Mouse (Mus musculus): Measurements from ENCODE around the gene Noct.

The Noct gene

GRCm38 (mm10) chr3:51230886-51231285 lies 6.6 kb downstream of the Noct start:
- DNase-seq (ENCODE audit: low spot score in 2 of 2), result no peak

- no peak for DNase-seq (ENCODE audit: low spot score in 2 of 2)
Measured at GRCm38 (mm10) chr3:51231499-51231898, 7.3 kb downstream of the Noct start.

DNA sequence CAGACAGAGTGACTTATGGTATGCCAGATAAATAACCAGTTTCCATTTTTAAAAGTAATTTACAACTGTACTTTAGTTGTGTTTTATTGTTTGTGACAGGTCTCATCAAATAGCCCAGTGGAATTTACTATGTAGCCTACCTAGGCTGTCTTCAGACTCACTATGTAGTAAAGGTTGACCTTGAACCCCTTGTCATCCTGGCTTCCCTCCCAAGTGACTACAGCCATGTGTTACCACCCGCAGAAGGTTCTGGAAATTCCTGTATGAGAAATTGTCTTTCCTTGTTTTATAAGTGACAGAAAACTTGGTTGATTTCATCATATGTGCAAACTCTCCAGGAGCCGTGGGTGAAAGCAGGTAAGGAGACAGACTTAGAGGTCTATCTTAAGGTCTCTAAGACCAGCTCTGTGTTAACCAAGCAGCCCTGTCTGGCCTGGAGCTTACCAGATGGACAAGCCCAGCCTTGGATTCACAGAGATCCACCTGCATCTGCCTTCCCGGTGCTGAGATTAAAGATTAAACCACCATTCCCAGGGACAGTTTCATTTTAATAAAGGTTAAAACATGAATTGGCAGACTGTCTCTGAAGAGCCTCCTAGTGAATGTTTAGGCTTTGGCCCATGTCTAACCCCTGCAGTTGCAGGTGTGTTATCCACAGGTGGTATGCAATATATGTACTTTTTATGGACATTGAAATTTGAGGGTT lies 8.1 kb downstream of the Noct start:
- DNase-seq (ENCODE audit: low spot score in 2 of 2), result no peak

DNA sequence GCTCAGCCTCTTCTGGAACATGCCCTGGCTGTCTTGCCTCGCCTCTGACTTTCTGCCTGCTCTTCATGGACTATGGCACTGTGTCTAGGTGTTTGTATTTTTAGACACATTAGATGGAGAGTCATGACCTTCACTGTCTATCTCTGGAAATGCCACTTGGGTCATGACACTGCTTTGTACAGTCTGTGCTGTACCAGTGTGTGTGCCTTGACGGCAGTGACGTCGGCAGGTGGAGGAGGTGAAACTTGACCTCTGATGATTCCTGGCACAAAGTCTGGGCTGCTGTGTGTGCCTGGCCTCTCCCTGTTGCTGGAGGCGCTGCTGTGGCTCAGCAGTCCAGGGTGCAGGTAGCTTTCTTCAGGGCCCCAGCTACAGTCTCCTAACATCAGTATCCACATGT lies 9.2 kb downstream of the Noct start:
- no peak for DNase-seq (ENCODE audit: low spot score in 2 of 2)

DNA sequence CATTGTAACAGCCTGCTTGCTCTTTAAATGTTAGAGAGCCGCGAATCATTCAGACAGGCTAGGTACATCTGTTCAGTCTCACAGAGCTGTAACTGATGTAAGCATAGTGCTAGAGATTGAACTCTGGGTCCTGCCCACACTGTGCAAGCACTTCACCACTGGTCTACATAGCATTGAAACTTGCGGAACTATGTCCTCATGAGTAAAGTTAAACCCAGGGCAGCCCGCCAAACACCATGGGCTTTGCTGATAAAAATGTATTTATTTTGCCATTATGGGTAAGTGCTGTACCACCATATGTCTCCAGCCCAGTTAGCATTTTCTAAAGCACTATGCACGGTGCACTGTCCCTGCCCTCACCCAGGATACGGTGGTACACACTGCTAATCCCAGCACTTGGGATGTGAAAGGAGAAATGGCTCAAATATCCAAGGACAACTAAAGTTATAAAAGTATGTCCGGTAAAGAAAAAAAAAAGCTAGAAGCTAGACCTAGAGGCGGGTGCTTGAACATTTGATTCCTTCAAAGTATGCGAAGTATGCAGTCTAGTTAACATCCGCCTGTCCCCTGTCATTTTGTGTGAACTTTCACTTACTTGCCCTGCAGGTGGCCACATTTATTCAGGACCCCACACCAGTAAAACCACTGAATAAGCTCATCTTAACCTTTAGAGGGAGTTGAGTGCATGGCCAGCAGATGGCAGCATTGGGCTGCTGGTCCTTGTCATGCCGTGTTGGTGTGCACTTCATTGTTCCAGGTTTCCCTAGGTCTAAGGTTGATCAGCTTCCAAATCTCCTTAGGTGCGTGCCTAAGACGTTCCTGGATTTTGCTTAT lies 9.9 kb downstream of the Noct start:
- peak in 1 of 2 experiments; percentile 69 for DNase-seq (ENCODE audit: low spot score in 2 of 2)

DNA sequence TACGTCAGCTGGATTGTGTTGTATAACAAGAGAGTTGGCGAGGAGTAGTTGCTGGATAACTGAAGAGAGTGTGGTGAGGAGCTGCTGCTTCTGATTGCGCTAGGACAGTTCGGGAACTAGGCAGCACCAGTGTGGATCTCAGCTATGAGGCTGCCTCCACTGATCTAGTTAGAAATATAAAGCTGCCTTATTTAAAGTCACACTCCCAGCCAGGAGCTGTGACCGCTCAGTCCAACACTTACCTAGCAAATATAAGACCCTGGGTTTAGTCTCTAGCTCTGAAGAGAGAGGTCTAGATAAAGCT lies 10.5 kb downstream of the Noct start:
- DNase-seq (ENCODE audit: low spot score in 2 of 2), result no peak

GRCm38 (mm10) chr3:51238515-51238914 lies 14.3 kb downstream of the Noct start:
- DNase-seq (ENCODE audit: low spot score in 2 of 2), result no peak

GRCm38 (mm10) chr3:51239541-51239940 lies 15.3 kb downstream of the Noct start:
- DNase-seq (ENCODE audit: low spot score in 2 of 2), result no peak

DNA sequence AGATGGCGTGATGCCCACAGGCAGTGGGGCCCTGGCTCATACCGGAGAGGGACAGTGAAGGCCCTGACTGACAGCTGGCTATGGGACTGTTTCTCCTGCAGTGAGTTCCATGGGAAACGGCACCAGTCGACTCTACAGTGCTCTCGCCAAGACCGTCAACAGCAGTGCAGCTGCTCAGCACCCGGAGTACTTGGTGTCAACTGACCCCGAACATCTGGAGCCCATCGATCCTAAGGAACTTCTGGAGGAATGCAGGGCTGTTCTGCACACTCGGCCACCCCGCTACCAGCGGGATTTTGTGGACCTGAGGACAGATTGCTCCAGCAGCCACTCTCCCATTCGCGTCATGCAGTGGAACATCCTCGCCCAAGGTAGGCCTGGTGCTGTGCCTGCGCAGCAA lies 23.5 kb downstream of the Noct start:
- DNase-seq (ENCODE audit: low spot score in 2 of 2), result no peak

DNA sequence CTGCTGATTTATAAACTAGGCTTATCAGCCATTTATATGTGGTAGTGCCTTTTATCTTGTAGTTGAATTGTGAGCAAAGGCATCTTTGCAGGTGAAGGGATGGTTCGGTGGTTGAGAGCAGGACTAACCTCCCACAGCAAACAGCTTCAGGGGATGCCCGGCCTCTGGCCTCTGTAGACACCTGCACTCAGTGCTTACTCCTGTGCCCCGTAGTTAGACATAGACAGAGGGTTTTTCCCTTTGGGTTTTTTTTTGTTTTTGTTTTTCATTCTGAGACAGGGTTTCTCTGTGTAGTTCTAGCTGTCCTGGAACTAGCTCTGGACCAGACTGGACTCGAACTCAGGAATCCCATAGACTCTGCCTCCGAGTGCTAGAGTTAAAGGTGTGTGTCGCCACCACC lies 24.4 kb downstream of the Noct start:
- DNase-seq (ENCODE audit: low spot score in 2 of 2), result no peak

DNA sequence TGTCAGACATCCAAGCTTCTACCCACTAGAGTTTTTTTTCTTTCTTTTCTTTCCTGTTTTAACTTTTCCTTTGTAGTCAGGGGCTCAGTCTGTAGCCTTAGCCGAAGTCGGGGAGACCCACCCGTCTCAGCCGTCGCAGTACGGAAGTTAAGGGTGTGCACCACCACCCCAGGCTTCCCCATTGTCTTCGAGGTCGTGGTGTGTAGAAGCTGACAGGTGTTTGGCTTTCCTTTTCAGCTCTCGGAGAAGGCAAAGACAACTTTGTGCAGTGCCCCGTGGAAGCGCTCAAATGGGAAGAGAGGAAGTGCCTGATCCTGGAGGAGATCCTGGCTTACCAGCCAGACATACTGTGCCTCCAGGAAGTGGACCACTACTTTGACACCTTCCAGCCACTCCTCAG lies 25.2 kb downstream of the Noct start:
- DNase-seq (ENCODE audit: low spot score in 2 of 2), result no peak

DNA sequence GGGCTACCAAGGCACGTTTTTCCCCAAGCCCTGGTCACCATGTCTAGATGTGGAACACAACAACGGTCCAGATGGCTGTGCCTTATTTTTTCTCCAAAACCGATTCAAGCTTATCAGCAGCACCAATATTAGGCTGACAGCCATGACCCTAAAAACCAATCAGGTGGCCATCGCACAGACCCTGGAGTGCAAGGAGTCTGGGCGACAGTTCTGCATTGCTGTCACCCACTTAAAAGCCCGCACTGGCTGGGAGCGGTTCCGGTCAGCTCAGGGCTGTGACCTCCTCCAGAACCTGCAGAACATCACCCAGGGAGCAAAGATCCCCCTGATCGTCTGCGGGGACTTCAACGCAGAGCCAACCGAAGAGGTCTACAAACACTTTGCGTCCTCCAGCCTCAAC lies 25.6 kb downstream of the Noct start:
- no peak for DNase-seq (ENCODE audit: low spot score in 2 of 2)

DNA sequence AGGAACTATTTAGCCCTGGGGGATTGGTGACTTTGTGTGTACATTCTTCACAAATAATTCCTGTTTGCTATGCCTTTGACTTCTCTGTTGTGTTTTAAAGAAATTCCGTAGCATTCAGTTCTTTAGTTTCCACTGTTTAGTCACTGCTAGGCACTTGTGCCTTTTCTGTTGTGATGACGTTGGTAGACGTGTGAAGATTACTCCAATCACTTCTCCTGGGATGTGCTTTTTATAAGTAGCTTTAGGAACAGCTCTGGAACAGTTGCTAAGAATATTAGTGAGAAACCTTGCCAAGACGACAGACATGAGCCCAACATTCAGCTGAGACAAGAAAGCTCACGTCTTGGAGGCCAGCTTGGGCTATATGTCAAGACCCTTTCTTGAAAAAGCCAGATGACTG lies 26.8 kb downstream of the Noct start:
- DNase-seq (ENCODE audit: low spot score in 2 of 2), result no peak

GRCm38 (mm10) chr3:51252223-51252622 lies 28.0 kb downstream of the Noct start:
- DNase-seq (ENCODE audit: low spot score in 2 of 2), result no peak

DNA sequence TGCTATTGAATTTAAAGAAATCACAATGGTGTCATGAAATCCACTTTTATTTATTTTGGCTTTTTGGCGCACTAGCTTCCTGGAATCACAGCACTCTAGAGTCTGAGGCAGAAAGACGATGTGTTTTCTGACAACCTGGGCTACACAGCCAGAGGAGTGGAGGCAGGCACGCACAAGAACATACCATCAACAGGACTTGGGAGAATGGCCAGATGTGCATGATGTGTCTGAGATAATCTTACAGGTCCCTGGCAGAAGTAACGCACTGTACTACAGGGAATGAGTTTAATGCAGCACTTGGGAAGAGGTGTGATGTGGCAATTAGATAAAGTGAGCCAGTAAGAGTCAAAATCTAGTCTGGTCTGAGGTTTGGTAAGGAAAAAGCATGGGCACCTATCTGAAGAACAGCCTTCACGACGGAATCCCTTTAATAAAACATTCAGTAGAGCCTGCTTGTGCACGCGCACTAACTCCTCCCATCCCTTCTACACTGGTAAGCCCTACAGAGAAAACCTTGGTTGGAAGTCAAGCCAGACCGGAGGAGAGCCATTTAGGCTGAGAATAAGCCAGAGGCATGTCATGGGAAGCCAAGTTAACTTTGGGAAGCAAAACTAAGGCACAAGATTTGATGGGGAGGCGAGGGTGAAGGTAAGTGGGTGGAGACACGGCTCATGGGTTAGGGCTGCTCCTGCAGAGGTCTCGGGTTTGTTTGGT lies 28.6 kb downstream of the Noct start:
- DNase-seq (ENCODE audit: low spot score in 2 of 2), result no peak

GRCm38 (mm10) chr3:51254784-51255183 lies 30.5 kb downstream of the Noct start:
- DNase-seq (ENCODE audit: low spot score in 2 of 2), result no peak

DNA sequence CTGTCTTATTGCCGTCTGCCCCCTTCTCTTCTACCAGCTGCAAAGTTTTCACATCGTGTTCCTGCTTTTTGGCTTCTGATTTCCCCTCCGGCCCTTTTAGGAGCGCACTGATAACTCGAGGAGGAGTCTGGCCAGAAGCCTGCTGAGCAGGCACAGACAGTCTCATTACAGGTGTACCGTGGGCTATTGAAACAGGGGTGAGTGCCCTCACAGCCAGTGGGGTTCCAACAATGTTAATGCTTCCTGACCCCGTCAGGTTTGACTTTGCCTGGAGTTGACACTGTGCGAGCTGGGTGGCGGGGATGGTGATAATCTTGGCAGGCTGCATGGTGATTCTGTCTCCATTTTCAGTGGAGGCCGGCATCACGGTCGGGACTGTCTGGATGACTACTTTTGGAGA lies 32.2 kb downstream of the Noct start:
- DNase-seq (ENCODE audit: low spot score in 2 of 2), result no peak

GRCm38 (mm10) chr3:51258070-51258469 lies 33.8 kb downstream of the Noct start:
- DNase-seq (ENCODE audit: low spot score in 2 of 2), result no peak

DNA sequence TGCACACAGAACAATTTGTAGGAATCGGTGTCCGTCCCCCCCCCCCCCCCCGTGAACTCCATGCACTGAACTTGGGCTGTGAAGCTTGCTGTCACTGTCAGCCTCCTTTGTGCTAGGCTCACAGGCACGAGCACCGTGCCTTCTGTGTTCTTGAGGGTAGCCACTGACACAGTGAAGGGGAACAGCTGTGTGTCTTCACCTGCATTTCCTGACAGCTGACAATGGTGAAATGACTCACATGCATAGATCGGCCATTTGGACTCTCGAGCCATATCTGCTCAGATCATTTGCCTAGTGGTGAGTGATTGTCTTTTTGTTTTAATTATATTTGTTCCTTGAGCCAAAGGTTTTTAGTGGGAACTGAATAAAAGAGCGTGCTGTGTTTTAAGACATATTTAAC lies 38.7 kb downstream of the Noct start:
- no peak for DNase-seq (ENCODE audit: low spot score in 2 of 2)

- no peak for DNase-seq (ENCODE audit: low spot score in 2 of 2)
Measured at GRCm38 (mm10) chr3:51268434-51268833, 44.2 kb downstream of the Noct start.

- no peak for DNase-seq (ENCODE audit: low spot score in 2 of 2)
Measured at GRCm38 (mm10) chr3:51270069-51270817, 46.0 kb downstream of the Noct start.

- DNase-seq (ENCODE audit: low spot score in 2 of 2), result peak; percentile 97 to 98
Measured at GRCm38 (mm10) chr3:51275956-51276398, 51.7 kb downstream of the Noct start.

All from frontal cortex, postnatal 10 days (tissue).